Mouse (Mus musculus): ENCODE data around the gene Tmem270.

- no peak for TF ChIP-seq MAFK (IDR thresholded peaks at IDR 0.05; ENCODE audit: insufficient read depth, low read depth, low read length)
- no peak for TF ChIP-seq HCFC1 (IDR thresholded peaks at IDR 0.05; ENCODE audit: borderline replicate concordance, insufficient read depth, low read length)
- TF ChIP-seq CHD2 (IDR thresholded peaks at IDR 0.05; ENCODE audit: low read depth, low read length): no peak
These were observed 6.8 kb upstream of the Tmem270 start for GRCm38 (mm10) chr5:134913352-134913751.
